Mouse (Mus musculus) erythroblast, embryonic 14.5 days (primary cell): ENCODE results near the gene Ccdc86.

ENCODE experiments used
- GATA1 ChIP-seq: IDR thresholded peaks from 2 replicates; pipeline ENCODE4 v1.6.1; 2012; ENCODE audit warnings: low read length, inconsistent platforms, mixed read lengths
- TAL1 ChIP-seq: IDR thresholded peaks from 3 replicates; pipeline ENCODE4 v1.6.1; 2012; ENCODE audit warnings: low read length, inconsistent platforms, mixed read lengths

GRCm38 (mm10) chr19:10973187-10973586, 24.1 kb upstream of the Ccdc86 start:
- TF ChIP-seq GATA1 (no peak), TAL1 (no peak)
